Mouse (Mus musculus): ENCODE measurements around the gene Cdyl. TPM values are rescaled to one million over a fixed set of nuclear protein-coding genes. Genes with fewer than 3 reads are reported as not detected.

Gene Cdyl
- polyA plus RNA-seq, 1 experiment from 2014 or later, result 3.4 TPM

- Histone ChIP-seq H3K4me3 (ENCODE audit: low read length) (no peak overlapping the region), H3K9me3 (ENCODE audit: control insufficient read depth, low read length) (no peaks in the 10 kb centered on the region), H3K36me3 (ENCODE audit: control insufficient read depth, insufficient read depth, low read length) (no peaks in the 10 kb centered on the region), H3K4me1 (ENCODE audit: control insufficient read depth, insufficient read depth, low read length) (peaks cover 6% of the 10 kb centered on the region), H3K27me3 (replicated peaks; ENCODE audit: control insufficient read depth, insufficient read depth, low read length) (no peaks in the 10 kb centered on the region), H3K9ac (ENCODE audit: low read depth, low read length) (no peak overlapping the region), H3K4me2 (ENCODE audit: low read depth, low read length) (no peak overlapping the region), H3K27ac (ENCODE audit: low read length) (no peak overlapping the region)
- no peak for ATAC-seq
- WGBS, result 87% methylated on average over 13 of the region's 13 CpGs
Observed at GRCm38 (mm10) chr13:35797811-35798522, 138.3 kb downstream of the Cdyl start.

- ATAC-seq, result no peak
- Histone ChIP-seq H3K4me3 (ENCODE audit: low read length) (no peak overlapping the region), H3K27ac (ENCODE audit: low read length) (no peak overlapping the region), H3K9ac (ENCODE audit: low read depth, low read length) (no peak overlapping the region), H3K9me3 (ENCODE audit: control insufficient read depth, low read length) (no peaks in the 10 kb centered on the region), H3K4me1 (ENCODE audit: control insufficient read depth, insufficient read depth, low read length) (peaks cover 6% of the 10 kb centered on the region), H3K4me2 (ENCODE audit: low read depth, low read length) (no peak overlapping the region), H3K36me3 (ENCODE audit: control insufficient read depth, insufficient read depth, low read length) (no peaks in the 10 kb centered on the region), H3K27me3 (replicated peaks; ENCODE audit: control insufficient read depth, insufficient read depth, low read length) (no peaks in the 10 kb centered on the region)
- 67% methylated on average over 9 of the region's 9 CpGs for WGBS
Observed at GRCm38 (mm10) chr13:35798645-35799044, 139.0 kb downstream of the Cdyl start.

- WGBS, result 54% methylated on average over 7 of the region's 7 CpGs
- H3K4me2 ChIP-seq (ENCODE audit: low read depth, low read length), result no peak overlapping the region
Observed at GRCm38 (mm10) chr13:35800270-35800669, 140.6 kb downstream of the Cdyl start.

GRCm38 (mm10) chr13:35805727-35806126, 146.1 kb downstream of the Cdyl start:
- H3K4me3 ChIP-seq (ENCODE audit: low read length), result no peak overlapping the region
- H3K4me2 ChIP-seq (ENCODE audit: low read depth, low read length), result no peak overlapping the region
- 63% methylated on average over 3 of the region's 3 CpGs for WGBS
- no peaks in the 10 kb centered on the region for H3K9me3 ChIP-seq (ENCODE audit: control insufficient read depth, low read length)
- H3K27me3 ChIP-seq (replicated peaks; ENCODE audit: control insufficient read depth, insufficient read depth, low read length), result no peaks in the 10 kb centered on the region
- no peak for ATAC-seq
- no peaks in the 10 kb centered on the region for H3K36me3 ChIP-seq (ENCODE audit: control insufficient read depth, insufficient read depth, low read length)
- H3K27ac ChIP-seq (ENCODE audit: low read length), result no peak overlapping the region
- peaks cover 3% of the 10 kb centered on the region; the same call in 1 of the 2 replicates for H3K4me1 ChIP-seq (ENCODE audit: control insufficient read depth, insufficient read depth, low read length)
- H3K9ac ChIP-seq (ENCODE audit: low read depth, low read length), result no peak overlapping the region

More at GRCm38 (mm10) chr13:35800270-35800669, 140.6 kb downstream of the Cdyl start:
- peak; percentile 38; the same call in 1 of the 2 replicates for ATAC-seq
- Histone ChIP-seq H3K9ac (ENCODE audit: low read depth, low read length) (no peak overlapping the region), H3K27ac (ENCODE audit: low read length) (no peak overlapping the region), H3K27me3 (replicated peaks; ENCODE audit: control insufficient read depth, insufficient read depth, low read length) (no peaks in the 10 kb centered on the region), H3K4me1 (ENCODE audit: control insufficient read depth, insufficient read depth, low read length) (peaks cover 6% of the 10 kb centered on the region), H3K4me3 (ENCODE audit: low read length) (no peak overlapping the region), H3K9me3 (ENCODE audit: control insufficient read depth, low read length) (no peaks in the 10 kb centered on the region), H3K36me3 (ENCODE audit: control insufficient read depth, insufficient read depth, low read length) (no peaks in the 10 kb centered on the region)

GRCm38 (mm10) chr13:35806165-35806564, 146.5 kb downstream of the Cdyl start:
- no peak overlapping the region for H3K27ac ChIP-seq (ENCODE audit: low read length)
- no peak for ATAC-seq
- H3K27me3 ChIP-seq (replicated peaks; ENCODE audit: control insufficient read depth, insufficient read depth, low read length), result no peaks in the 10 kb centered on the region
- H3K4me2 ChIP-seq (ENCODE audit: low read depth, low read length), result no peak overlapping the region
- H3K9ac ChIP-seq (ENCODE audit: low read depth, low read length), result no peak overlapping the region
- 83% methylated on average over 7 of the region's 7 CpGs for WGBS
- no peak overlapping the region for H3K4me3 ChIP-seq (ENCODE audit: low read length)
- peaks cover 3% of the 10 kb centered on the region; the same call in 1 of the 2 replicates for H3K4me1 ChIP-seq (ENCODE audit: control insufficient read depth, insufficient read depth, low read length)
- H3K9me3 ChIP-seq (ENCODE audit: control insufficient read depth, low read length), result no peaks in the 10 kb centered on the region
- H3K36me3 ChIP-seq (ENCODE audit: control insufficient read depth, insufficient read depth, low read length), result no peaks in the 10 kb centered on the region

GRCm38 (mm10) chr13:35807016-35807415, 147.4 kb downstream of the Cdyl start:
- 97% methylated on average over 7 of the region's 7 CpGs for WGBS
- Histone ChIP-seq H3K4me1 (ENCODE audit: control insufficient read depth, insufficient read depth, low read length) (peaks cover 3% of the 10 kb centered on the region; the same call in 1 of the 2 replicates), H3K9me3 (ENCODE audit: control insufficient read depth, low read length) (no peaks in the 10 kb centered on the region), H3K4me3 (ENCODE audit: low read length) (no peak overlapping the region), H3K4me2 (ENCODE audit: low read depth, low read length) (no peak overlapping the region), H3K9ac (ENCODE audit: low read depth, low read length) (no peak overlapping the region), H3K27me3 (replicated peaks; ENCODE audit: control insufficient read depth, insufficient read depth, low read length) (no peaks in the 10 kb centered on the region), H3K36me3 (ENCODE audit: control insufficient read depth, insufficient read depth, low read length) (no peaks in the 10 kb centered on the region), H3K27ac (ENCODE audit: low read length) (no peak overlapping the region)
- ATAC-seq, result no peak

- Histone ChIP-seq H3K4me1 (ENCODE audit: control insufficient read depth, insufficient read depth, low read length) (peaks cover 5% of the 10 kb centered on the region; the same call in 1 of the 2 replicates), H3K9ac (ENCODE audit: low read depth, low read length) (no peak overlapping the region), H3K27me3 (replicated peaks; ENCODE audit: control insufficient read depth, insufficient read depth, low read length) (no peaks in the 10 kb centered on the region), H3K36me3 (ENCODE audit: control insufficient read depth, insufficient read depth, low read length) (no peaks in the 10 kb centered on the region), H3K4me3 (ENCODE audit: low read length) (no peak overlapping the region), H3K9me3 (ENCODE audit: control insufficient read depth, low read length) (no peaks in the 10 kb centered on the region), H3K27ac (ENCODE audit: low read length) (no peak overlapping the region), H3K4me2 (ENCODE audit: low read depth, low read length) (no peak overlapping the region)
- ATAC-seq, result no peak
- WGBS, result 94% methylated on average over 4 of the region's 4 CpGs
Observed at GRCm38 (mm10) chr13:35807525-35807924, 147.9 kb downstream of the Cdyl start.

- Histone ChIP-seq H3K4me3 (ENCODE audit: low read length) (no peak overlapping the region), H3K4me2 (ENCODE audit: low read depth, low read length) (no peak overlapping the region), H3K27ac (ENCODE audit: low read length) (no peak overlapping the region), H3K9me3 (ENCODE audit: control insufficient read depth, low read length) (no peaks in the 10 kb centered on the region), H3K4me1 (ENCODE audit: control insufficient read depth, insufficient read depth, low read length) (peaks cover 5% of the 10 kb centered on the region; the same call in 1 of the 2 replicates), H3K27me3 (replicated peaks; ENCODE audit: control insufficient read depth, insufficient read depth, low read length) (no peaks in the 10 kb centered on the region), H3K36me3 (ENCODE audit: control insufficient read depth, insufficient read depth, low read length) (no peaks in the 10 kb centered on the region), H3K9ac (ENCODE audit: low read depth, low read length) (no peak overlapping the region)
- 84% methylated on average over 8 of the region's 8 CpGs for WGBS
- ATAC-seq, result no peak
Observed at GRCm38 (mm10) chr13:35807940-35808339, 148.3 kb downstream of the Cdyl start.

GRCm38 (mm10) chr13:35809252-35810159, 149.9 kb downstream of the Cdyl start:
- no peak overlapping the region for H3K4me3 ChIP-seq (ENCODE audit: low read length)
- no peak overlapping the region for H3K9ac ChIP-seq (ENCODE audit: low read depth, low read length)
- peaks cover 5% of the 10 kb centered on the region; the same call in 1 of the 2 replicates for H3K4me1 ChIP-seq (ENCODE audit: control insufficient read depth, insufficient read depth, low read length)
- no peaks in the 10 kb centered on the region for H3K36me3 ChIP-seq (ENCODE audit: control insufficient read depth, insufficient read depth, low read length)
- H3K9me3 ChIP-seq (ENCODE audit: control insufficient read depth, low read length), result no peaks in the 10 kb centered on the region
- no peak overlapping the region for H3K27ac ChIP-seq (ENCODE audit: low read length)
- H3K4me2 ChIP-seq (ENCODE audit: low read depth, low read length), result no peak overlapping the region
- 71% methylated on average over 5 of the region's 5 CpGs for WGBS
- no peaks in the 10 kb centered on the region for H3K27me3 ChIP-seq (replicated peaks; ENCODE audit: control insufficient read depth, insufficient read depth, low read length)
- ATAC-seq, result no peak

All from intestine, embryonic 16.5 days (tissue).